Mouse (Mus musculus): Measurements from ENCODE around the gene S100a1.

- TF ChIP-seq CTCF (IDR thresholded peaks at IDR 0.05; ENCODE audit: insufficient read depth, low read length), result no peak
- TF ChIP-seq POLR2A (IDR thresholded peaks at IDR 0.05; ENCODE audit: borderline replicate concordance, extremely low read depth, low read depth, low read length), result no peak
Measured at GRCm38 (mm10) chr3:90531713-90532112, 17.5 kb upstream of the S100a1 start.

Measured in lung, adult 2 months (tissue).